Mouse (Mus musculus) testis, postnatal 10 days (tissue): ENCODE results near the gene Ccdc93.

ENCODE experiments used
- DNase-seq: peaks from one replicate; pipeline ENCODE4 v3.0.0; 2021; ENCODE audit warnings: low spot score

The Ccdc93 gene

GRCm38 (mm10) chr1:121518609-121519008 is 87.8 kb downstream of the Ccdc93 start:
- DNase-seq, result no peak

- DNase-seq, result no peak
Measured at GRCm38 (mm10) chr1:121527061-121527460, 96.2 kb downstream of the Ccdc93 start.

GRCm38 (mm10) chr1:121527600-121528398 is 97.0 kb downstream of the Ccdc93 start:
- DNase-seq, result no peak

- DNase-seq, result peak; percentile 42
Measured at GRCm38 (mm10) chr1:121528399-121528720, 97.5 kb downstream of the Ccdc93 start, which contains the start of gene Htr5b. Gene Htr5b, minus strand, starts transcription at chr1:121528465.

GRCm38 (mm10) chr1:121529286-121529685 is 98.4 kb downstream of the Ccdc93 start:
- DNase-seq, result no peak

GRCm38 (mm10) chr1:121531439-121531838 is 100.6 kb downstream of the Ccdc93 start:
- DNase-seq, result no peak

- no peak for DNase-seq
Measured at GRCm38 (mm10) chr1:121540361-121540760, 109.5 kb downstream of the Ccdc93 start.

- no peak for DNase-seq
Measured at GRCm38 (mm10) chr1:121546844-121547243, 116.0 kb downstream of the Ccdc93 start.

GRCm38 (mm10) chr1:121548667-121549066 is 117.8 kb downstream of the Ccdc93 start:
- DNase-seq, result no peak

GRCm38 (mm10) chr1:121549456-121549855 is 118.6 kb downstream of the Ccdc93 start:
- no peak for DNase-seq

- DNase-seq, result no peak
Measured at GRCm38 (mm10) chr1:121550801-121551456, 120.1 kb downstream of the Ccdc93 start.

- peak; percentile 40 for DNase-seq
Measured at GRCm38 (mm10) chr1:121551457-121551835, 120.6 kb downstream of the Ccdc93 start.
